Mouse (Mus musculus): ENCODE results near the gene Slc27a2. TPM values are rescaled to one million over a fixed set of nuclear protein-coding genes. Genes with fewer than 3 reads are reported as not detected.
A peak's percentile ranks its signal among the peaks of the same experiment; 100 is the strongest.
"Not testable (repeated sequence)": the region's sequence is repeated elsewhere in the genome, so short reads cannot be mapped to it uniquely, and the experiment has no call there.

Slc27a2 gene
- polyA plus RNA-seq, 1 experiment: 2.4 TPM

DNA sequence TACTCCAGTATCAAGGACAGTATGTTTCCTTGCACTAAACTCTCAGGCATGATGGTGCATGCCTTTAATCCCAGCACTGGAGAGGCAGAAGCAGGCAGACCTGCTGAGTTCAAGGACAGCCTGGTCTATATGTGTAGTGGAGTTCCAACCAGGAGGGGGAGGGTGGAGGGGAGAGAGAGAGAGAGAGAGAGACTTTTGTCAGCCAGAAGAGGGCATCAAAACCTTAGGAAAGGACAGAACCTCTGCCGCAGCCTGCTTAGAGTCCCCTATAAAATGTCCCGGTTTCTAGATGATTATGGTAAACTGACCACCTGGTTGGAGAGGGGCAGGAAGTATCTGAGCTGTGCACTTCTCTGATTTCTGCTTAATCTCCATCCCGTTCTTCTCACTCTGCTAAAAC, 46.8 kb downstream of the Slc27a2 start:
- H3K4me3 ChIP-seq (replicated peaks; ENCODE audit: extremely low read depth, low read depth, low read length): no peak overlapping the region
- peak; percentile 46 for TF ChIP-seq CTCF (IDR thresholded peaks at IDR 0.05; ENCODE audit: insufficient read depth, low read length)
- no peak for TF ChIP-seq POLR2A (IDR thresholded peaks at IDR 0.05; ENCODE audit: borderline replicate concordance, extremely low read depth, low read depth, low read length)
- whole genome bisulfite sequencing: 8% methylated on average over 3 of the region's 3 CpGs
- DNase-seq: no peak
- H3K4me1 ChIP-seq (ENCODE audit: control insufficient read depth, insufficient read depth, low read length): peaks cover 5% of the 10 kb centered on the region; the same call in 1 of the 2 replicates

DNA sequence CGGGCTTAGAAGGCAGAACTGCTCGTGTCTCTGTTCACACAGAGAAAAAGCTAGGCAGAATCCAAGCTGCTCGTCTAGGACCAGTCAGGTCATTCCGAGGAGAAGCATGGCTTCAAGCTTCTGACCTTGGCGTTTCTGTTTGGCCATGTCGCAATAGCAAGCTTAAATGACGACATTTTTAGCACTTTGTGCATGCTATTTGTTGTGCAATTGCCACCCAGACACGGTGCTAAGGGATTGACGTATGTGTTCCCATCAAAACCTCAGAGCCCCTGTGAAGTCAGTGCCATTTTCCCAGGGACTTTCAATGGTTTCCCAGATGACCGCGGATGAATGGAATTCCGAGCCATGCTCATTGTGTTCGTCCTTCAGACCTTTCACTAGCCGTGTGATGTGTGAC, 48.3 kb downstream of the Slc27a2 start:
- WGBS: 61% methylated on average over 14 of the region's 14 CpGs
- no peak for DNase-seq
- no peak for TF ChIP-seq CTCF (IDR thresholded peaks at IDR 0.05; ENCODE audit: insufficient read depth, low read length)
- Histone ChIP-seq H3K4me1 (ENCODE audit: control insufficient read depth, insufficient read depth, low read length) (peaks cover 5% of the 10 kb centered on the region; the same call in 1 of the 2 replicates), H3K4me3 (replicated peaks; ENCODE audit: extremely low read depth, low read depth, low read length) (no peak overlapping the region)

DNA sequence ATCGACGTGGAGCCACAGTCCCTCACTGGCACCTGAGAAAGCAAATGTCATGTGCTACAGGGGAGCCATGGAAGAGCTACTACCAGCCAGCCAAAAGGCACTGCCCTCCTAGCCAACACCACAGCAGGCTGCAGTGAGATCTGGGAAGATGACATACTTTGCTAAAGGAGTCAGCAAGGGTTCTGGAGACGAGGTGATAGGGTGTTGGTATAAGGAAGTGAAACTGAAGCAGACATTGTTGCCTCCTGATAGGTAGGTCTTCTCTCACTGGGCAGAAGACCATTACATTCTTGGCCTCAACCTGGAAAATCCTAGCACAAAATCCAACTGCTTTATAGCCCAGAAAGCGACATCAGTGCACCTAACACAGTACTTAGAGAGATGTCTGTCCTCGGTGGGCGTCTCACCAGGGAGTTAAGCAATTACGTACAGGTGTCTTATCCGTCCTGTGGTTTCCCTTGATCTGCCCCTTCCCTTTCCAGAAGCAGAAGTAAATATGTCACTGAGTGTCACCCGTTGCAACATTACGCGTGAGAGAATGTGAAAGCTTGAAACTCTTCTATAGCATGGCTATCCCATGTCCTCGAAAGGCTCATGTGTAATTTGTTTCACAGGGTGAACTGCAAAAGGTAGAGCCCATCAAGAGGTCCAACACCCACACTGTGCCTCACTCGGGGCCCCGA, 49.9 kb downstream of the Slc27a2 start:
- WGBS: 72% methylated on average over 14 of the region's 14 CpGs
- TF ChIP-seq CTCF (IDR thresholded peaks at IDR 0.05; ENCODE audit: insufficient read depth, low read length) (no peak), POLR2A (IDR thresholded peaks at IDR 0.05; ENCODE audit: borderline replicate concordance, extremely low read depth, low read depth, low read length) (no peak)
- DNase-seq: no peak
- peaks cover 5% of the 10 kb centered on the region; the same call in 1 of the 2 replicates for H3K4me1 ChIP-seq (ENCODE audit: control insufficient read depth, insufficient read depth, low read length)
- H3K4me3 ChIP-seq (replicated peaks; ENCODE audit: extremely low read depth, low read depth, low read length): no peak overlapping the region

DNA sequence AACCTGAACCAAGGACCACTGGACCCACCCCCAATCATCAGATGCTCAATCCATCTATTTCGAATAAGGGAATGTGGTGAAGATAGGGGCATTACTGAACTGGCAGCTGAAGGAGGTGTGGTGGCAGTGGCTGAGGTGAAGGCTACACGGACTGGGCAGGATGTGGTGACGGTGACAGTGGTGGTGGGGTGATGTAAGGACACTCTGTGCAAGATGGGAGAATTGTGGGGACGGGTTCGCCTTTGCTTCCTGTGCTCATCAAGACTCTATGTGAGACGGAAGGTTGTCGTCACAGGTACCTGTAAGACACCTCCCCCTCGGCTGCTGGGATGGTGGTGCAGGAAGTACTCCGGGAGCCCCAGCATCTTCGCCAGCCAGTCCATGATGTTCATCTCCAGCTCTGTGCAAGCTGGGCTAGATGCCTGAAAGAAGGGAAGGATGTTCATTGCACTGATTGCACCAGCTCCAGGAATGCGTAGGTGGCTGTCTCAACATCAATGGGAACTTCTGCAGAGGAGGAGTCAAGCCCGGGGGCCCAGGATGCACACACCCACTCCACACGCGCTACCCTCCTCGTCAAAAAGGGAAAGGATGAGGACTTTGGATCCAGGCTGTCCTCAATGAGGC, 54.0 kb downstream of the Slc27a2 start:
- 74% methylated on average over 15 of the region's 15 CpGs for WGBS
- Histone ChIP-seq H3K4me3 (replicated peaks; ENCODE audit: extremely low read depth, low read depth, low read length) (no peak overlapping the region), H3K4me1 (ENCODE audit: control insufficient read depth, insufficient read depth, low read length) (peaks cover 6% of the 10 kb centered on the region)
- TF ChIP-seq CTCF (IDR thresholded peaks at IDR 0.05; ENCODE audit: insufficient read depth, low read length): no peak
- TF ChIP-seq POLR2A (IDR thresholded peaks at IDR 0.05; ENCODE audit: borderline replicate concordance, extremely low read depth, low read depth, low read length): no peak
- DNase-seq: no peak

DNA sequence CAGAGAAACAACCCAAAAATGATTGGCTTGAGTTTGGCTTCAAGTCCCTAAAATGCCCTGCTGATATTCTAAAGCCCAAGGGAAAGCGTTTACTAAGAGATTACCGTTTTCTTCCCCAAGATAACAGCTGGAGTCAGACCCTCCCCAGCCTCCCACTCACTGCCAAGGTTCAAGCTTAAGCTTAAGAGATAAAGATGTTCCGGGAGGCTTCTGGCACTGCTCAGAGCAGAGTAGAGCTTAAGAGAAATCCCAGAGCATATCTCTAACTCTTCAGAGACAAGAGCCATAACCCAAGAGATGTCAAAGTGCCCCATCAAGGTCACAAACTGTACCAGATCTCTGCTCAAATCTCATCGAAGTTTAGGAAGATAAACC, 54.5 kb downstream of the Slc27a2 start:
- no peak for DNase-seq
- Histone ChIP-seq H3K4me3 (replicated peaks; ENCODE audit: extremely low read depth, low read depth, low read length) (no peak overlapping the region), H3K4me1 (ENCODE audit: control insufficient read depth, insufficient read depth, low read length) (peaks cover 6% of the 10 kb centered on the region)
- 67% methylated on average over 4 of the region's 4 CpGs for WGBS
- no peak for TF ChIP-seq CTCF (IDR thresholded peaks at IDR 0.05; ENCODE audit: insufficient read depth, low read length)
- no peak for TF ChIP-seq POLR2A (IDR thresholded peaks at IDR 0.05; ENCODE audit: borderline replicate concordance, extremely low read depth, low read depth, low read length)

DNA sequence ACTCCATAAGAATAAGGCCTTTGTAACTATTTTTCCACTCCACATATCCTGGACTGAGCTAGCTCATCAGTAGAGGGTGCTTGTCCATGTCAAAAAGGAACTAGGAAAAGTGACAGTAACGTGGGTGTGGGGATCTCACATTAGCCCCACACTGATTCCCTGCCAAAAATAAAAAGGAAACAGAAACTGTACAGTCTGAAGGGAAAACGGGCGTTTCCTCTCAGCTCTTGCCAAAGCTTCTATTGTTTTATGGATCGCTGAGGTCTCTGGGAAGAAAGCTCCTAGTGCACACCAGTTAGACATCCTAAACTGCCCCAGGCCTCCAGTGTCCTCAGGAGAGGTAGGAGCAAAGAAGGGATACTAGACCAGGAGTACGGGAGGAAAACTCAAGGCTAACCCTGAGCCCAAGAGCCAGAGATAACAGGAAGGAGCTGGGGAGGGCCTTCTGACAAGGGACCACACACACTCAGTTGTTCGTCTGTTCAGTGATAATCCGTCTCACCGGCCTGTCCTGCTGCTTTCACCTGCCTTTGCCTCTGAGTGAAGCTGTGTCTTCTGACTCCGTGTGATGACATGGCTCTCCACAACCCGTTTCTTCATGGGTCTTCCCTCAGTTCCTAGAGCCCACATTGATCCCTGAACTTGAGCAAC, 55.5 kb downstream of the Slc27a2 start:
- Histone ChIP-seq H3K4me3 (replicated peaks; ENCODE audit: extremely low read depth, low read depth, low read length) (peak overlapping the region; percentile 12), H3K4me1 (ENCODE audit: control insufficient read depth, insufficient read depth, low read length) (peaks cover 6% of the 10 kb centered on the region)
- WGBS: 31% methylated on average over 10 of the region's 10 CpGs
- no peak for TF ChIP-seq CTCF (IDR thresholded peaks at IDR 0.05; ENCODE audit: insufficient read depth, low read length)
- no peak for TF ChIP-seq POLR2A (IDR thresholded peaks at IDR 0.05; ENCODE audit: borderline replicate concordance, extremely low read depth, low read depth, low read length)
- no peak for DNase-seq

DNA sequence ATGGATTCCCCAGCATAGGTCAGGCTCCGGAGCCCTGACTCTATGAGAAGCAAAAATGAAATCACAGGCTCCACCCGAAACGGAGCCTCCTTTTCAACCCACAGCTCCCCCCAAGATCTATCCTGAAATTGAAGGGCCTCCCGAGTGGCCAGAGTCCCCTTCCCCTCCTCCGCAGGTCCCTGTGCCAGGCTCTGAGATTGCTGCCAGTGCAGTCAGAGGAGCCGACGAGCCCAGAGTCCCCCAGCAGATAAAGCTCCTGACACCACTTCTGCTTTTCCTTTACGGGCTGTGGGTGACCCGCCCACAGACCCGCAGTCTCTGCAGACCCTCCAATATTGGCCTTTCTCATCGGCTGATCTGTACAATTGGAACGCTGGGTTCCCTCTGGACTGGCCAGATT, 57.4 kb downstream of the Slc27a2 start:
- H3K4me1 ChIP-seq (ENCODE audit: control insufficient read depth, insufficient read depth, low read length); DNase-seq; H3K4me3 ChIP-seq (replicated peaks; ENCODE audit: extremely low read depth, low read depth, low read length): not testable (repeated sequence)
- WGBS: 71% methylated on average over 12 of the region's 12 CpGs

DNA sequence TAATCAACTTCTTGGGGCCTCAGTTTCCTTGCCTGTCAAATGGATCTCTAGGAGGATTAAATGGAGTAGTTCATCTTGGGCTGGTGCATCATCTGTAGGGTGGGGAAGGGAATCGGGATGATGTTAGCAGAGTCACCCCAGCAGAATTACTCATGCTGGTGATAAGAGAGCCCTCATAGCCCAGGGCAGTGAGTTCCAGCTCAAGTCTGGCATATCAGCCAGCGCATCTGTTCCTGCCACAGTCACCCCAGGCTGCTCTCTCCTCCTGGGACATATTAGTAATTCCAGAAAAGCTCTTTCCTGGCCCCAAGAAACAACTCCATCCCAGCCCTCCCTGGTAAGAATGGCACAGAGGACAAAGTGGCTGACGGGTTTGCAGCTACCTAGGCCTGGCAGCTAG, 63.1 kb downstream of the Slc27a2 start:
- TF ChIP-seq POLR2A (IDR thresholded peaks at IDR 0.05; ENCODE audit: borderline replicate concordance, extremely low read depth, low read depth, low read length) (no peak), CTCF (IDR thresholded peaks at IDR 0.05; ENCODE audit: insufficient read depth, low read length) (no peak)
- no peak for DNase-seq
- peaks cover 10% of the 10 kb centered on the region for H3K4me1 ChIP-seq (ENCODE audit: control insufficient read depth, insufficient read depth, low read length)
- 89% methylated on average over 3 of the region's 3 CpGs for WGBS
- H3K4me3 ChIP-seq (replicated peaks; ENCODE audit: extremely low read depth, low read depth, low read length): no peak overlapping the region

DNA sequence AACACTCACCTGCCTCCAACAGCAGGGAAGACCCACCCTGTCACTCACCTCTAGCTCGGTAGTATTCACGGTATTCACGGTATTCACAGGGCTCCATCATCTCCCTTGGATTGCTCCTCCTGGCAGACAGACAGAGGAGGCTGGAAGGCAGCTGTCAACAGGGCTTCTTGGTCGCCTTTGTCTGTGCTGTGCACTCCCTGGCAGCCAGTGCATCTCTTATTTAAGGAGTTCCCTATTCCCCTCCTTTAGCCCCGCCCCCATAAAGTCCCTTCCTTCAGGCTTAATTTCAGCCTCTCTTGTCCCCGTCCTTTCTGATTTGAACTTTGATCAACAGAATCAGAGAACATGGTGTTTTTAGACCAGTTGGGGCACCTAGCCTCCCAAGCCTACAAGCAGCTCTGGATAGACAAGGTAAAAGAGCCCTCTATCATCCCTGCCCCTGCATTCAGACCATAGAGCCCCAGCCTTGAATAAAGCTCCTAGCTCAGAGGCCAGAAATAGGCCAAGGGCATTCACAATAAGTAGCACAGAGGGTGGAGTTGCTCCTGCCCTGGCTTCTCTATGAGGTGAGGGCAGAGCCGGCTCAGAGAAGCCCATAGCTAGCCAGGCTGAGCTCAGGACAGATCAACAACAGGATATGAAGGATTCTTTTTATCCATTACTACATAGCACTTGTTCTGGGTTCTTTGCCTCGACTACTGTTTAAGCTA, 66.4 kb downstream of the Slc27a2 start:
- Histone ChIP-seq H3K4me1 (ENCODE audit: control insufficient read depth, insufficient read depth, low read length) (peaks cover 10% of the 10 kb centered on the region), H3K4me3 (replicated peaks; ENCODE audit: extremely low read depth, low read depth, low read length) (peak overlapping the region; percentile 28)
- WGBS: 24% methylated on average over 8 of the region's 8 CpGs
- TF ChIP-seq POLR2A (IDR thresholded peaks at IDR 0.05; ENCODE audit: borderline replicate concordance, extremely low read depth, low read depth, low read length) (no peak; the same call in 1 of the 2 replicates), CTCF (IDR thresholded peaks at IDR 0.05; ENCODE audit: insufficient read depth, low read length) (no peak)
- DNase-seq: no peak

All from lung, adult 2 months (tissue).